Mouse (Mus musculus): ENCODE data around the gene Mgat3. TPM values are rescaled to one million over a fixed set of nuclear protein-coding genes. Genes with fewer than 3 reads are reported as not detected.

Mgat3 gene
- polyA plus RNA-seq, 1 experiment, result not detected

- Histone ChIP-seq H3K4me1 (ENCODE audit: control insufficient read depth, insufficient read depth, low read length) (no peaks in the 10 kb centered on the region), H3K4me3 (ENCODE audit: insufficient read depth, low read length) (no peak overlapping the region), H3K27ac (ENCODE audit: insufficient read depth, low read depth, low read length) (no peak overlapping the region)
- no peak for TF ChIP-seq CTCF (IDR thresholded peaks at IDR 0.05; ENCODE audit: low read depth, low read length)
- no peak for TF ChIP-seq POLR2A (IDR thresholded peaks at IDR 0.05; ENCODE audit: borderline replicate concordance, low read depth, low read length)
Observed at GRCm38 (mm10) chr15:80159286-80159901, 14.1 kb upstream of the Mgat3 start.

GRCm38 (mm10) chr15:80160223-80160622, 13.3 kb upstream of the Mgat3 start:
- Histone ChIP-seq H3K27ac (ENCODE audit: insufficient read depth, low read depth, low read length) (no peak overlapping the region), H3K4me1 (ENCODE audit: control insufficient read depth, insufficient read depth, low read length) (no peaks in the 10 kb centered on the region), H3K4me3 (ENCODE audit: insufficient read depth, low read length) (no peak overlapping the region)
- TF ChIP-seq CTCF (IDR thresholded peaks at IDR 0.05; ENCODE audit: low read depth, low read length) (no peak), POLR2A (IDR thresholded peaks at IDR 0.05; ENCODE audit: borderline replicate concordance, low read depth, low read length) (no peak)

GRCm38 (mm10) chr15:80160726-80161125, 12.8 kb upstream of the Mgat3 start:
- Histone ChIP-seq H3K4me1 (ENCODE audit: control insufficient read depth, insufficient read depth, low read length) (no peaks in the 10 kb centered on the region), H3K27ac (ENCODE audit: insufficient read depth, low read depth, low read length) (no peak overlapping the region), H3K4me3 (ENCODE audit: insufficient read depth, low read length) (no peak overlapping the region)
- TF ChIP-seq CTCF (IDR thresholded peaks at IDR 0.05; ENCODE audit: low read depth, low read length), result no peak
- no peak for TF ChIP-seq POLR2A (IDR thresholded peaks at IDR 0.05; ENCODE audit: borderline replicate concordance, low read depth, low read length)

GRCm38 (mm10) chr15:80161199-80161598, 12.3 kb upstream of the Mgat3 start:
- no peaks in the 10 kb centered on the region for H3K4me1 ChIP-seq (ENCODE audit: control insufficient read depth, insufficient read depth, low read length)

GRCm38 (mm10) chr15:80162401-80162964, 11.0 kb upstream of the Mgat3 start:
- H3K4me1 ChIP-seq (ENCODE audit: control insufficient read depth, insufficient read depth, low read length), result no peaks in the 10 kb centered on the region
- TF ChIP-seq CTCF (IDR thresholded peaks at IDR 0.05; ENCODE audit: low read depth, low read length) (no peak), POLR2A (IDR thresholded peaks at IDR 0.05; ENCODE audit: borderline replicate concordance, low read depth, low read length) (no peak)
- no peak overlapping the region for H3K27ac ChIP-seq (ENCODE audit: insufficient read depth, low read depth, low read length)
- no peak overlapping the region for H3K4me3 ChIP-seq (ENCODE audit: insufficient read depth, low read length)

More at GRCm38 (mm10) chr15:80161199-80161598, 12.3 kb upstream of the Mgat3 start:
- Histone ChIP-seq H3K27ac (ENCODE audit: insufficient read depth, low read depth, low read length) (no peak overlapping the region), H3K4me3 (ENCODE audit: insufficient read depth, low read length) (no peak overlapping the region)
- TF ChIP-seq POLR2A (IDR thresholded peaks at IDR 0.05; ENCODE audit: borderline replicate concordance, low read depth, low read length) (no peak), CTCF (IDR thresholded peaks at IDR 0.05; ENCODE audit: low read depth, low read length) (no peak)

- Histone ChIP-seq H3K27ac (ENCODE audit: insufficient read depth, low read depth, low read length) (no peak overlapping the region), H3K4me1 (ENCODE audit: control insufficient read depth, insufficient read depth, low read length) (no peaks in the 10 kb centered on the region), H3K4me3 (ENCODE audit: insufficient read depth, low read length) (no peak overlapping the region)
- TF ChIP-seq CTCF (IDR thresholded peaks at IDR 0.05; ENCODE audit: low read depth, low read length) (no peak), POLR2A (IDR thresholded peaks at IDR 0.05; ENCODE audit: borderline replicate concordance, low read depth, low read length) (no peak)
Observed at GRCm38 (mm10) chr15:80163274-80163673, 10.2 kb upstream of the Mgat3 start.

GRCm38 (mm10) chr15:80163716-80164115, 9.8 kb upstream of the Mgat3 start:
- H3K4me3 ChIP-seq (ENCODE audit: insufficient read depth, low read length), result no peak overlapping the region
- H3K4me1 ChIP-seq (ENCODE audit: control insufficient read depth, insufficient read depth, low read length), result no peaks in the 10 kb centered on the region
- TF ChIP-seq CTCF (IDR thresholded peaks at IDR 0.05; ENCODE audit: low read depth, low read length) (no peak), POLR2A (IDR thresholded peaks at IDR 0.05; ENCODE audit: borderline replicate concordance, low read depth, low read length) (no peak)
- no peak overlapping the region for H3K27ac ChIP-seq (ENCODE audit: insufficient read depth, low read depth, low read length)

GRCm38 (mm10) chr15:80165396-80165795, 8.1 kb upstream of the Mgat3 start:
- Histone ChIP-seq H3K4me3 (ENCODE audit: insufficient read depth, low read length) (no peak overlapping the region), H3K4me1 (ENCODE audit: control insufficient read depth, insufficient read depth, low read length) (no peaks in the 10 kb centered on the region), H3K27ac (ENCODE audit: insufficient read depth, low read depth, low read length) (no peak overlapping the region)
- TF ChIP-seq POLR2A (IDR thresholded peaks at IDR 0.05; ENCODE audit: borderline replicate concordance, low read depth, low read length), result no peak
- no peak for TF ChIP-seq CTCF (IDR thresholded peaks at IDR 0.05; ENCODE audit: low read depth, low read length)

- H3K4me3 ChIP-seq (ENCODE audit: insufficient read depth, low read length), result no peak overlapping the region
- 0 out of 2 replicates have a peak, but pooled peaks cover 2% of the 10 kb centered on the region for H3K4me1 ChIP-seq (ENCODE audit: control insufficient read depth, insufficient read depth, low read length)
- H3K27ac ChIP-seq (ENCODE audit: insufficient read depth, low read depth, low read length), result no peak overlapping the region
- TF ChIP-seq CTCF (IDR thresholded peaks at IDR 0.05; ENCODE audit: low read depth, low read length) (no peak), POLR2A (IDR thresholded peaks at IDR 0.05; ENCODE audit: borderline replicate concordance, low read depth, low read length) (no peak)
Observed at GRCm38 (mm10) chr15:80169484-80169883, 4.0 kb upstream of the Mgat3 start.

- Histone ChIP-seq H3K27ac (ENCODE audit: insufficient read depth, low read depth, low read length) (no peak overlapping the region), H3K4me3 (ENCODE audit: insufficient read depth, low read length) (no peak overlapping the region), H3K4me1 (ENCODE audit: control insufficient read depth, insufficient read depth, low read length) (0 out of 2 replicates have a peak, but pooled peaks cover 2% of the 10 kb centered on the region)
- TF ChIP-seq CTCF (IDR thresholded peaks at IDR 0.05; ENCODE audit: low read depth, low read length), result no peak
- no peak for TF ChIP-seq POLR2A (IDR thresholded peaks at IDR 0.05; ENCODE audit: borderline replicate concordance, low read depth, low read length)
Observed at GRCm38 (mm10) chr15:80170357-80170756, 3.2 kb upstream of the Mgat3 start.
